Mouse (Mus musculus): ENCODE measurements around the gene 1700025F22Rik.

1700025F22Rik gene

GRCm38 (mm10) chr19:11165172-11165571 is at the start of gene 1700025F22Rik:
Gene 1700025F22Rik (minus strand): TSS chr19:11165320.
- WGBS = 33% methylated on average over 10 of the region's 10 CpGs

- 74% methylated on average over 12 of the region's 12 CpGs for WGBS
Observed at GRCm38 (mm10) chr19:11196546-11196945, 31.4 kb upstream of the 1700025F22Rik start, which contains the start of gene Ms4a13. Gene Ms4a13 (minus strand): TSS chr19:11196737.

GRCm38 (mm10) chr19:11192552-11192951 is 27.4 kb upstream of the 1700025F22Rik start:
- 61% methylated on average over 1 of the region's 1 CpGs for WGBS

GRCm38 (mm10) chr19:11184121-11184520 is 19.0 kb upstream of the 1700025F22Rik start:
- 18% methylated on average over 5 of the region's 5 CpGs for WGBS

GRCm38 (mm10) chr19:11177464-11177863 is 12.3 kb upstream of the 1700025F22Rik start:
- 61% methylated on average over 2 of the region's 2 CpGs for whole genome bisulfite sequencing

- WGBS = 88% methylated on average over 5 of the region's 6 CpGs
Observed at GRCm38 (mm10) chr19:11157890-11158289, 7.2 kb downstream of the 1700025F22Rik start.

GRCm38 (mm10) chr19:11135336-11135735 is 29.8 kb downstream of the 1700025F22Rik start:
- 79% methylated on average over 4 of the region's 4 CpGs for WGBS

- WGBS = 83% methylated on average over 2 of the region's 2 CpGs
Observed at GRCm38 (mm10) chr19:11134852-11135251, 30.3 kb downstream of the 1700025F22Rik start.

- 88% methylated on average over 8 of the region's 8 CpGs for WGBS
Observed at GRCm38 (mm10) chr19:11130776-11131175, 34.3 kb downstream of the 1700025F22Rik start, which contains the start of gene 1700017D01Rik. Gene 1700017D01Rik (minus strand): TSS chr19:11130876.

- 88% methylated on average over 1 of the region's 1 CpGs for WGBS
Observed at GRCm38 (mm10) chr19:11129702-11130101, 35.4 kb downstream of the 1700025F22Rik start.

GRCm38 (mm10) chr19:11121016-11121420 is 44.1 kb downstream of the 1700025F22Rik start:
- under 1% methylated on average over 13 of the region's 38 CpGs for WGBS

GRCm38 (mm10) chr19:11119338-11119737 is 45.8 kb downstream of the 1700025F22Rik start:
- WGBS = 52% methylated on average over 2 of the region's 2 CpGs

- WGBS = 86% methylated on average over 3 of the region's 3 CpGs
Observed at GRCm38 (mm10) chr19:11107746-11108145, 57.4 kb downstream of the 1700025F22Rik start.

- WGBS = 77% methylated on average over 1 of the region's 1 CpGs
Observed at GRCm38 (mm10) chr19:11101880-11102279, 63.2 kb downstream of the 1700025F22Rik start.

GRCm38 (mm10) chr19:11098401-11098800 is 66.7 kb downstream of the 1700025F22Rik start:
- 79% methylated on average over 3 of the region's 3 CpGs for WGBS

GRCm38 (mm10) chr19:11092131-11092530 is 73.0 kb downstream of the 1700025F22Rik start:
- 2% methylated on average over 50 of the region's 50 CpGs for WGBS
